20 mouse cellular contexts compared by ENCODE assay signal in genomic region chr13:59915734-59916133, GRCm38 (mm10).
DNase-seq lines count a peak whose midpoint lies in the region; ATAC-seq and TF ChIP-seq lines count a peak whose summit lies in the region.
"Had no signal": no experiment of that assay in that cellular context is flagged by ENCODE, and none has a peak within 500 bp of the region (broad histone marks: within the 10 kb centered on the region; RNA-seq: fewer than 3 reads in every experiment).

No protein-coding gene starts in this region.

- peak; percentile 74 for DNase-seq in embryonic facial prominence, embryonic 14.5 days (ENCODE audit: low spot score)
- no peak for DNase-seq in embryonic facial prominence, embryonic 10.5 days (ENCODE audit: low spot score)
- DNase-seq in kidney, postnatal 14 days, result no peak
- no peak for DNase-seq in limb, embryonic 10.5 days (ENCODE audit: low spot score)
- DNase-seq in limb, embryonic 14.5 days (ENCODE audit: low spot score), result peak; percentile 45
- DNase-seq in thymus, postnatal 25 days, result no peak
- DNase-seq: cerebellum, adult 11-12 months; cerebellum, adult 9-10 months; cerebellum, postnatal 25 days; gastrocnemius, postnatal 14 days; heart, postnatal 36 days had no signal

- H3K36me3 ChIP-seq in embryonic facial prominence, embryonic 14.5 days (ENCODE audit: control insufficient read depth, insufficient read depth, low read length), result no peaks in the 10 kb centered on the region
- H3K36me3 ChIP-seq in embryonic facial prominence, embryonic 10.5 days (replicated peaks), result no peaks in the 10 kb centered on the region
- H3K36me3 ChIP-seq in kidney, embryonic 15.5 days, result no peaks in the 10 kb centered on the region
- no peaks in the 10 kb centered on the region for H3K36me3 ChIP-seq in limb, embryonic 10.5 days
- H3K36me3 ChIP-seq in limb, embryonic 14.5 days (ENCODE audit: control insufficient read depth, insufficient read depth, low read length), result no peaks in the 10 kb centered on the region
- H3K36me3 ChIP-seq: embryonic facial prominence, embryonic 13.5 days; forebrain, embryonic 15.5 days; heart, embryonic 12.5 days; hindbrain, embryonic 15.5 days had no signal

- no peak for TF ChIP-seq POLR2A in limb, embryonic 14.5 days (IDR thresholded peaks at IDR 0.05; ENCODE audit: borderline replicate concordance, extremely low read depth, insufficient read depth, insufficient read length)

- 53% methylated on average over 7 of the region's 7 CpGs for WGBS in embryonic facial prominence, embryonic 14.5 days
- whole genome bisulfite sequencing in embryonic facial prominence, embryonic 10.5 days, result 75% methylated on average over 7 of the region's 7 CpGs
- WGBS in kidney, embryonic 15.5 days, result 42% methylated on average over 7 of the region's 7 CpGs
- WGBS in limb, embryonic 10.5 days, result 89% methylated on average over 7 of the region's 7 CpGs
- 66% methylated on average over 7 of the region's 7 CpGs for WGBS in limb, embryonic 14.5 days

- H3K4me2 ChIP-seq in embryonic facial prominence, embryonic 14.5 days (ENCODE audit: low read depth, low read length), result no peak overlapping the region
- no peak overlapping the region for H3K4me2 ChIP-seq in kidney, embryonic 15.5 days
- H3K4me2 ChIP-seq in limb, embryonic 14.5 days (replicated peaks; ENCODE audit: low read depth, low read length, severe bottlenecking), result no peak overlapping the region
- H3K4me2 ChIP-seq: embryonic facial prominence, embryonic 13.5 days; forebrain, embryonic 15.5 days; heart, embryonic 12.5 days; hindbrain, embryonic 15.5 days had no signal

- H3K27me3 ChIP-seq in embryonic facial prominence, embryonic 14.5 days (replicated peaks; ENCODE audit: control insufficient read depth, insufficient read depth, low read length), result no peaks in the 10 kb centered on the region
- H3K27me3 ChIP-seq in embryonic facial prominence, embryonic 10.5 days (replicated peaks; ENCODE audit: low read depth, poor library complexity, severe bottlenecking), result no peaks in the 10 kb centered on the region
- H3K27me3 ChIP-seq in kidney, embryonic 15.5 days, result no peaks in the 10 kb centered on the region
- H3K27me3 ChIP-seq in limb, embryonic 10.5 days (ENCODE audit: low read depth, poor library complexity, severe bottlenecking), result no peaks in the 10 kb centered on the region
- H3K27me3 ChIP-seq in limb, embryonic 14.5 days (ENCODE audit: control insufficient read depth, insufficient read depth, low read length), result no peaks in the 10 kb centered on the region
- H3K27me3 ChIP-seq: CH12.LX; embryonic facial prominence, embryonic 13.5 days; forebrain, embryonic 15.5 days; heart, embryonic 12.5 days; hindbrain, embryonic 15.5 days; Patski had no signal

- H3K4me1 ChIP-seq in embryonic facial prominence, embryonic 14.5 days (ENCODE audit: control insufficient read depth, insufficient read depth, low read length), result peaks cover 11% of the 10 kb centered on the region; the same call in 1 of the 2 replicates
- H3K4me1 ChIP-seq in embryonic facial prominence, embryonic 10.5 days, result peaks cover 12% of the 10 kb centered on the region
- H3K4me1 ChIP-seq in kidney, embryonic 15.5 days, result peaks cover 22% of the 10 kb centered on the region
- H3K4me1 ChIP-seq in limb, embryonic 10.5 days, result peaks cover 15% of the 10 kb centered on the region
- H3K4me1 ChIP-seq in limb, embryonic 14.5 days (ENCODE audit: control insufficient read depth, insufficient read depth, low read length), result peaks cover 3% of the 10 kb centered on the region; the same call in 1 of the 2 replicates

- no peak overlapping the region for H3K9ac ChIP-seq in embryonic facial prominence, embryonic 14.5 days (ENCODE audit: low read depth, low read length)
- H3K9ac ChIP-seq in kidney, embryonic 15.5 days, result no peak overlapping the region
- no peak overlapping the region for H3K9ac ChIP-seq in limb, embryonic 14.5 days (ENCODE audit: low read depth, low read length, severe bottlenecking)
- H3K9ac ChIP-seq: embryonic facial prominence, embryonic 13.5 days; forebrain, embryonic 15.5 days; heart, embryonic 12.5 days; hindbrain, embryonic 15.5 days had no signal

- H3K9me3 ChIP-seq in embryonic facial prominence, embryonic 14.5 days (ENCODE audit: control insufficient read depth, low read length), result no peaks in the 10 kb centered on the region
- no peaks in the 10 kb centered on the region for H3K9me3 ChIP-seq in embryonic facial prominence, embryonic 10.5 days
- H3K9me3 ChIP-seq in kidney, embryonic 15.5 days (replicated peaks), result no peaks in the 10 kb centered on the region
- H3K9me3 ChIP-seq in limb, embryonic 10.5 days (replicated peaks), result no peaks in the 10 kb centered on the region
- no peaks in the 10 kb centered on the region for H3K9me3 ChIP-seq in limb, embryonic 14.5 days (ENCODE audit: control insufficient read depth, low read length)
- H3K9me3 ChIP-seq: embryonic facial prominence, embryonic 13.5 days; forebrain, embryonic 15.5 days; heart, embryonic 12.5 days; hindbrain, embryonic 15.5 days had no signal

- no peak overlapping the region for H3K4me3 ChIP-seq in embryonic facial prominence, embryonic 14.5 days (ENCODE audit: low read depth, low read length)
- no peak overlapping the region for H3K4me3 ChIP-seq in embryonic facial prominence, embryonic 10.5 days
- H3K4me3 ChIP-seq in kidney, embryonic 15.5 days (replicated peaks), result no peak overlapping the region
- no peak overlapping the region for H3K4me3 ChIP-seq in limb, embryonic 10.5 days
- H3K4me3 ChIP-seq in limb, embryonic 14.5 days (replicated peaks; ENCODE audit: low read length), result no peak overlapping the region
- H3K4me3 ChIP-seq: embryonic facial prominence, embryonic 13.5 days; erythroblast, embryonic 14.5 days; forebrain, embryonic 15.5 days; heart, embryonic 12.5 days; hindbrain, embryonic 15.5 days had no signal

- peak overlapping the region; percentile 62; the same call in 1 of the 2 replicates for H3K27ac ChIP-seq in embryonic facial prominence, embryonic 14.5 days (replicated peaks; ENCODE audit: low read depth, low read length)
- no peak overlapping the region for H3K27ac ChIP-seq in embryonic facial prominence, embryonic 10.5 days (replicated peaks)
- H3K27ac ChIP-seq in kidney, embryonic 15.5 days, result peak overlapping the region; percentile 80
- 0 out of 2 replicates have a peak overlapping the region, but pooled peaks have one; percentile 34 for H3K27ac ChIP-seq in limb, embryonic 10.5 days
- H3K27ac ChIP-seq in limb, embryonic 14.5 days (replicated peaks; ENCODE audit: low read depth, low read length), result no peak overlapping the region
- H3K27ac ChIP-seq: embryonic facial prominence, embryonic 13.5 days; forebrain, embryonic 15.5 days; hindbrain, embryonic 15.5 days had no signal

- peak; percentile 78 for ATAC-seq in embryonic facial prominence, embryonic 14.5 days (ENCODE audit: low read depth)
- no peak for ATAC-seq in kidney, embryonic 15.5 days (replicated peaks; ENCODE audit: low FRiP score)
- ATAC-seq in limb, embryonic 14.5 days (ENCODE audit: low FRiP score, low read depth), result peak; percentile 53
- ATAC-seq: activated CD4-positive, CD25-positive, alpha-beta regulatory T cell, adult 4 months; forebrain, embryonic 15.5 days; Patski had no signal

Comparison
In these comparisons a context has a peak if more than half of its experiments do, and no peak if none do; other contexts are left out.
1. DNase-seq: peak in embryonic facial prominence, embryonic 14.5 days (single experiment) and limb, embryonic 14.5 days (single experiment); none in embryonic facial prominence, embryonic 10.5 days (single experiment), kidney, postnatal 14 days (single experiment), limb, embryonic 10.5 days (single experiment) and thymus, postnatal 25 days (single experiment).
2. H3K27ac ChIP-seq: peak in embryonic facial prominence, embryonic 14.5 days (single experiment), kidney, embryonic 15.5 days (single experiment) and limb, embryonic 10.5 days (single experiment); none in embryonic facial prominence, embryonic 10.5 days (single experiment) and limb, embryonic 14.5 days (single experiment).